Mouse (Mus musculus): ENCODE data around the gene 5730507C01Rik.
"Not testable (repeated sequence)": the region's sequence is repeated elsewhere in the genome, so short reads cannot be mapped to it uniquely, and the experiment has no call there.

5730507C01Rik gene

DNA sequence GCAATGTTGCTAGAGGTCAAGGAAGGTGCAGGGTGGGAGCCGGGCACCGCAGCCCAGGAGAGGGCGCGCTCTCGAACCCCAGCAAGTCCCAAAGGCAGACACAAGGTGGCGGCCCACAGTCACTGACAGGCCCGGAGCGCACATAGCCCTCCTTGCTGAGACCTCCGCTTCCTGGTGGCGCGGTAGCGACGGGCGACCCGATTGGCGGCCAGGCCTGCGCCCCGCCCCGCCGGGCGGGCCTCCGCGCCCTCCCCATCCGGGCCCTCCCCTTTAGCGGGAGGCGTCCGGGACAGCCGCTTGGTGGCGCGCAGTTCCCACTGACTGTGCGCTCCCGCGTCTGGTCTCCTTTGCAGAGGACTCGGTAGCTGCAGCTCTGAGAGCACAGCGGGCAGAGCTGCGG is at the start of gene 5730507C01Rik:
5730507C01Rik (plus strand) TSS at position 340 of the 400 bp plus-strand sequence.
- peak in 1 of 2 experiments; percentile 1 for DNase-seq

DNA sequence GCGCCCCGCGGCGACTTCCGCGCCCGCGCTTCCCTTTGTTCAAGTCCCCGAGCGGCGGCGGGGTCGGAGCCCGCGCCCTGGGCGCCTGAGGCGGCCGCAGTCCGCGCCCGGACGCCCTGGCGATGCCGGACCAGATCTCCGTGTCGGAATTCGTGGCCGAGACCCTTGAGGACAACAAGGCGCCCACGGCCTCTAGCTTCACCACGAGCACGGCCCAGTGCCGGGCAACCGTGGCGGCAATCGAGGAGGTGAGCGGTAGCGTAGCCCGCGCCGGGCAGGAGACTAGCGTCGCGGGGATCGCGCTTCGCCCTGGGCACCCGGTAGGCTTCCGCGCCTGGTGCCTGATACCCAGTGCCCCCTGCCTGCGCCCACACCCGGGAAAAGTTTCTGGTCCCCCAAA is 306 bp downstream of the 5730507C01Rik start:
- not testable (repeated sequence) for DNase-seq

DNA sequence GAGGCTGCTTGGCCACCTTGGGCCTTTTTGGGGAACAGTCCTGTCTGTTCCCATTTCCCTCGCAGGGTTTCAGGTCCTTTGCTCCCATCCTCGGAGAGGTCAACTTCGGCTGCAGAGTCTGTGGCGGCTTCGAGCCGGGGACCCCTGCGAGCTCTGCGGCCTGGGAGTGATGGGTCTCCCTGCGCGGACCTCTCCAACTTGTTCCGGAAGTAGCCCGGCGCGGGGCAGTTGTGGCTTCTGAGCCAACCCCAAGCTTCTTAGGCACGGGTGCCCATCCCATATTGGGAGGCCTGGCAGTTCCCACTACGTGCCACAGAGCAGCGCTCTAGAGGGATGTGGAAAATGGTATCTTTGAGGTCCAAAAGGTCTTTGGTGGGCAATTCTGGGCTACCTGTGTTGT is 767 bp downstream of the 5730507C01Rik start:
- not testable (repeated sequence) for DNase-seq
